Mouse (Mus musculus) megakaryocyte, embryonic 14.5 days (primary cell): ENCODE results near the gene Suds3.

Experiments used
- FLI1 ChIP-seq: IDR thresholded peaks from 2 replicates; pipeline ENCODE4 v1.6.1; 2012; ENCODE audit warnings: low read length, inconsistent platforms, mixed read lengths
- GATA1 ChIP-seq: IDR thresholded peaks from 3 replicates; pipeline ENCODE4 v1.6.1; 2012; ENCODE audit warnings: mixed read lengths, low read length, inconsistent platforms, borderline replicate concordance

GRCm38 (mm10) chr5:117118220-117118619 is 2.3 kb upstream of the Suds3 start:
- no peak for TF ChIP-seq GATA1
- TF ChIP-seq FLI1 = no peak
